Mouse (Mus musculus) forebrain, postnatal 0 days (tissue): ENCODE measurements around the gene Nepro. TPM values are rescaled to one million over a fixed set of nuclear protein-coding genes. Genes with fewer than 3 reads are reported as not detected.

Experiments used
- ATAC-seq: fragments of 200-750 bp; cut with Nextera tagmentation; 2 replicates; pipeline ENCODE4 v1.8.0; 2017; ENCODE audit warnings: mild to moderate bottlenecking, moderate library complexity
- DNase-seq: peaks from one replicate; pipeline ENCODE4 v3.0.0-alpha.2; 2015
- H3K27ac ChIP-seq: fragments of 300-500 bp; sonication (generic); 2 replicates; pipeline ENCODE4 v1.5.1; 2014; ENCODE audit warnings: low read depth, mild to moderate bottlenecking, antibody characterized with exemption, low read length, moderate library complexity, mixed read lengths
- H3K27me3 ChIP-seq: fragments of 300-500 bp; sonication (generic); 2 replicates; pipeline ENCODE4 v1.6.1; 2014; ENCODE audit warnings: mild to moderate bottlenecking, low read length, mixed read lengths; ENCODE audit not compliant: insufficient read depth
- H3K36me3 ChIP-seq: fragments of 300-500 bp; sonication (generic); 2 replicates; pipeline ENCODE4 v1.6.1; 2014; ENCODE audit warnings: mild to moderate bottlenecking, moderate library complexity; ENCODE audit not compliant: insufficient read depth
- H3K4me1 ChIP-seq: fragments of 300-500 bp; sonication (generic); 2 replicates; pipeline ENCODE4 v1.6.1; 2014; ENCODE audit warnings: antibody characterized with exemption; ENCODE audit not compliant: insufficient read depth
- H3K4me2 ChIP-seq: fragments of 300-500 bp; sonication (generic); 2 replicates; pipeline ENCODE4 v1.6.1; 2014; ENCODE audit warnings: low read depth, mild to moderate bottlenecking, moderate library complexity
- H3K4me3 ChIP-seq: fragments of 300-500 bp; sonication (generic); 2 replicates; pipeline ENCODE4 v1.5.1; 2014; ENCODE audit warnings: low read depth, low read length, mixed read lengths
- H3K9ac ChIP-seq: fragments of 300-500 bp; sonication (generic); 2 replicates; pipeline ENCODE4 v1.6.1; 2014; ENCODE audit warnings: mild to moderate bottlenecking
- H3K9me3 ChIP-seq: fragments of 300-500 bp; sonication (generic); 2 replicates; pipeline ENCODE4 v1.6.1; 2016; ENCODE audit warnings: low read length
- CTCF ChIP-seq: sonication (generic); IDR thresholded peaks from 2 replicates; pipeline ENCODE4 v1.5.1; 2016; ENCODE audit warnings: antibody characterized with exemption, control low read depth, low read depth
- WGBS: fragments of 180-500 bp; shearing (Covaris S2); extraction: QIAGEN DNeasy Blood & Tissue Kit; methylation state at CpG from one replicate; pipeline ENCODE4 v1.1.7; 2014; 5-methylcytosine and 5-hydroxymethylcytosine counted together
- polyA plus RNA-seq: library from polyadenylated mRNA; unstranded; fragments of >200 nt; fragmentation: Nextera tagmentation; extraction: Ambion mirVana; gene quantifications from 2 replicates; pipeline ENCODE4 v1.2.1, GENCODE M21; 2015
- total RNA-seq: library from RNA; depleted of rRNA; stranded (reverse); fragments of >200 nt; gene quantifications from 2 replicates; pipeline ENCODE4 v1.2.3, GENCODE M21; 2014

Nepro gene
- total and polyA plus RNA-seq, 2 experiments from 2014 or later, result 2.2 to 5.4 TPM

- no peaks in the 10 kb centered on the region for H3K9me3 ChIP-seq
- H3K4me2 ChIP-seq, result no peak overlapping the region
- 64% methylated on average over 3 of the region's 3 CpGs for WGBS
- peaks cover 5% of the 10 kb centered on the region; the same call in 1 of the 2 replicates for H3K4me1 ChIP-seq
- no peak overlapping the region for H3K9ac ChIP-seq
- peak; percentile 77 for TF ChIP-seq CTCF
- no peak overlapping the region for H3K4me3 ChIP-seq
- H3K27ac ChIP-seq, result no peak overlapping the region
- no peak for ATAC-seq
- DNase-seq, result peak; percentile 40
- H3K36me3 ChIP-seq, result peaks cover 8% of the 10 kb centered on the region; the same call in 1 of the 2 replicates
- no peaks in the 10 kb centered on the region for H3K27me3 ChIP-seq
Measured at GRCm38 (mm10) chr16:44720518-44720917, 3.6 kb upstream of the Nepro start.

- Histone ChIP-seq H3K4me3 (no peak overlapping the region), H3K9ac (no peak overlapping the region), H3K27ac (no peak overlapping the region), H3K36me3 (peaks cover 8% of the 10 kb centered on the region; the same call in 1 of the 2 replicates), H3K4me2 (no peak overlapping the region), H3K4me1 (peaks cover 6% of the 10 kb centered on the region; the same call in 1 of the 2 replicates), H3K9me3 (no peaks in the 10 kb centered on the region), H3K27me3 (no peaks in the 10 kb centered on the region)
- no peak for TF ChIP-seq CTCF
- ATAC-seq (no peak), DNase-seq (no peak)
- 84% methylated on average over 2 of the region's 2 CpGs for WGBS
Measured at GRCm38 (mm10) chr16:44722666-44723065, 1.4 kb upstream of the Nepro start.

GRCm38 (mm10) chr16:44724847-44725246 lies 746 bp downstream of the Nepro start:
- peaks cover 6% of the 10 kb centered on the region; the same call in 1 of the 2 replicates for H3K36me3 ChIP-seq
- H3K9ac ChIP-seq, result peak overlapping the region; percentile 78
- H3K4me2 ChIP-seq, result peak overlapping the region; percentile 67
- WGBS, result 0% methylated on average over 14 of the region's 14 CpGs
- H3K27ac ChIP-seq, result peak overlapping the region; percentile 90
- no peaks in the 10 kb centered on the region for H3K27me3 ChIP-seq
- peak; percentile 82 for DNase-seq
- TF ChIP-seq CTCF, result no peak; the same call in 1 of the 2 replicates
- H3K4me1 ChIP-seq, result peaks cover 6% of the 10 kb centered on the region; the same call in 1 of the 2 replicates
- H3K4me3 ChIP-seq, result peak overlapping the region; percentile 87
- no peaks in the 10 kb centered on the region for H3K9me3 ChIP-seq
- peak; percentile 63 for ATAC-seq

- Histone ChIP-seq H3K9me3 (no peaks in the 10 kb centered on the region), H3K4me2 (peak overlapping the region; percentile 67), H3K4me3 (peak overlapping the region; percentile 87), H3K9ac (peak overlapping the region; percentile 78; the same call in 1 of the 2 replicates), H3K4me1 (peaks cover 6% of the 10 kb centered on the region; the same call in 1 of the 2 replicates), H3K27ac (0 out of 2 replicates have a peak overlapping the region, but pooled peaks have one; percentile 90), H3K27me3 (no peaks in the 10 kb centered on the region), H3K36me3 (no peaks in the 10 kb centered on the region; the same call in 1 of the 2 replicates)
- TF ChIP-seq CTCF, result peak; percentile 88
- DNase-seq (peak; percentile 88), ATAC-seq (no peak)
- WGBS, result 48% methylated on average over 14 of the region's 14 CpGs
Measured at GRCm38 (mm10) chr16:44725286-44726223, 1.5 kb downstream of the Nepro start.

GRCm38 (mm10) chr16:44727525-44727924 lies 3.4 kb downstream of the Nepro start:
- Histone ChIP-seq H3K9me3 (no peaks in the 10 kb centered on the region), H3K27me3 (no peaks in the 10 kb centered on the region), H3K27ac (no peak overlapping the region), H3K4me1 (peaks cover 6% of the 10 kb centered on the region; the same call in 1 of the 2 replicates), H3K36me3 (peaks cover 18% of the 10 kb centered on the region), H3K4me3 (no peak overlapping the region), H3K4me2 (no peak overlapping the region), H3K9ac (no peak overlapping the region)
- DNase-seq (no peak), ATAC-seq (no peak)
- WGBS, result 99% methylated on average over 3 of the region's 3 CpGs
- TF ChIP-seq CTCF, result no peak

- Histone ChIP-seq H3K27me3 (no peaks in the 10 kb centered on the region), H3K36me3 (peaks cover 70% of the 10 kb centered on the region), H3K4me3 (no peak overlapping the region), H3K27ac (no peak overlapping the region), H3K4me1 (no peaks in the 10 kb centered on the region), H3K4me2 (no peak overlapping the region), H3K9me3 (no peaks in the 10 kb centered on the region), H3K9ac (no peak overlapping the region)
- DNase-seq, result no peak
- no peak for TF ChIP-seq CTCF
- 86% methylated on average over 3 of the region's 3 CpGs for WGBS
- no peak for ATAC-seq
Measured at GRCm38 (mm10) chr16:44734059-44734458, 10.0 kb downstream of the Nepro start.

- Histone ChIP-seq H3K4me1 (no peaks in the 10 kb centered on the region), H3K9ac (no peak overlapping the region), H3K9me3 (no peaks in the 10 kb centered on the region), H3K27ac (no peak overlapping the region), H3K36me3 (peaks cover 73% of the 10 kb centered on the region), H3K27me3 (no peaks in the 10 kb centered on the region), H3K4me3 (no peak overlapping the region), H3K4me2 (no peak overlapping the region)
- TF ChIP-seq CTCF, result no peak
- ATAC-seq (no peak), DNase-seq (no peak)
- 92% methylated on average over 5 of the region's 5 CpGs for WGBS
Measured at GRCm38 (mm10) chr16:44735676-44736075, 11.6 kb downstream of the Nepro start.
